Comparison of ENCODE assay signal across 22 mouse cellular contexts in the genomic region with DNA sequence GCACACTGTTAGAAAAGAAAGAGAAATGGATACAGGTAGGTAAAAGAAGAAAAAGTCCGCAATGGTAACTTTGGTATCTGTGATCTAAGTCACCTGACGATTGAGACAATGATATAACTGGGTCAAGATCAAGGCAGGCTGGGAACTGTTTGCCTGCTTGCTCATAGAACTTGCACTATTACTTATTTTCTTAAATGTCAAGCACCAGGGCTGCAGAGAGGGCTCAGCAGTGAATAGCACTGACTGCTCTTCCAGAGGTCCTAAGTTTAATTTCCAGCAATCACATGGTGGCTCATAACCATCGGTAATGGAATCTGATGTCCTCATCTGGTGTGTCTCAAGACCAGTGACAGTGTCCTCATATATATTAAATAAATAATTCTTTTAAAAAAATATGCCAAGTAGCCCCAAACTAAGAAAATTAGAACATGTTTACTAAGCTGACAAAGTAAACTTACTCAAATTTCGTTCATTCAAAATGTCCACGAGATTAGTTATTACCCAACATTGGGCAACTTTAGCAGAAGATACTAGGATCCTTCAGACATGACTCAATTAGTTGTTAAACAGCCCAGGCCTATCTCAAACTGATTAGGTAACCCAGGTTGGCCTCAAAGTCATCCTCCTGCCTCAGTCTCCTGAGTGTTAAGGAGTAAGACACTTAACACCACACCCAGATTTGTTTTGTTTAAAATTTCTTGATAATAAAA.
"Had no signal": no experiment of that assay in that cellular context is flagged by ENCODE, and none has a peak within 500 bp of the region (broad histone marks: within the 10 kb centered on the region; RNA-seq: fewer than 3 reads in every experiment).

No protein-coding gene starts in this region.

- H3K9ac ChIP-seq: liver, embryonic 12.5 days; liver, embryonic 15.5 days; lung, embryonic 15.5 days; midbrain, embryonic 13.5 days; neural tube, embryonic 13.5 days; stomach, embryonic 15.5 days had no signal

- ATAC-seq: liver, embryonic 12.5 days; midbrain, embryonic 13.5 days; midbrain, embryonic 16.5 days had no signal

- H3K4me1 ChIP-seq: lung, embryonic 15.5 days; midbrain, embryonic 10.5 days; midbrain, embryonic 13.5 days; neural tube, embryonic 13.5 days; stomach, embryonic 15.5 days had no signal

- H3K4me3 ChIP-seq: layer of hippocampus, adult 2 months; left cerebral cortex, adult 2 months; liver, embryonic 12.5 days; liver, embryonic 15.5 days; lung, embryonic 15.5 days; megakaryocyte, embryonic 14.5 days; midbrain, embryonic 10.5 days; midbrain, embryonic 13.5 days; myocyte; neural tube, embryonic 13.5 days; stomach, embryonic 15.5 days had no signal

- H3K9me3 ChIP-seq: liver, embryonic 12.5 days; liver, embryonic 15.5 days; lung, embryonic 15.5 days; megakaryocyte, embryonic 14.5 days; midbrain, embryonic 10.5 days; midbrain, embryonic 13.5 days; neural tube, embryonic 13.5 days; stomach, embryonic 15.5 days had no signal

- DNase-seq: kidney, postnatal 25 days; layer of hippocampus, adult 9-11 months; lung, adult 18-20 months; lung, postnatal 10 days; lung, postnatal 36 days; retina, postnatal 1 day; right cerebral cortex, postnatal 25 days; spleen, adult 18-20 months; thymus, postnatal 25 days had no signal

- H3K4me2 ChIP-seq: liver, embryonic 12.5 days; liver, embryonic 15.5 days; lung, embryonic 15.5 days; midbrain, embryonic 13.5 days; neural tube, embryonic 13.5 days; stomach, embryonic 15.5 days had no signal

- H3K27me3 ChIP-seq: liver, embryonic 12.5 days; liver, embryonic 15.5 days; lung, embryonic 15.5 days; megakaryocyte, embryonic 14.5 days; midbrain, embryonic 13.5 days; neural tube, embryonic 13.5 days; stomach, embryonic 15.5 days had no signal

- H3K27ac ChIP-seq: kidney, postnatal 0 days; layer of hippocampus, adult 2 months; left cerebral cortex, adult 2 months; liver, embryonic 12.5 days; liver, embryonic 15.5 days; lung, embryonic 15.5 days; midbrain, embryonic 10.5 days; midbrain, embryonic 13.5 days; neural tube, embryonic 13.5 days; stomach, embryonic 15.5 days had no signal
